Mouse (Mus musculus): ENCODE results near the gene Ralgapa2. TPM values are rescaled to one million over a fixed set of nuclear protein-coding genes. Genes with fewer than 3 reads are reported as not detected.
A peak's percentile ranks its signal among the peaks of the same experiment; 100 is the strongest.

Ralgapa2 gene
- polyA plus RNA-seq, 1 experiment from 2014 or later: 9.0 TPM

DNA sequence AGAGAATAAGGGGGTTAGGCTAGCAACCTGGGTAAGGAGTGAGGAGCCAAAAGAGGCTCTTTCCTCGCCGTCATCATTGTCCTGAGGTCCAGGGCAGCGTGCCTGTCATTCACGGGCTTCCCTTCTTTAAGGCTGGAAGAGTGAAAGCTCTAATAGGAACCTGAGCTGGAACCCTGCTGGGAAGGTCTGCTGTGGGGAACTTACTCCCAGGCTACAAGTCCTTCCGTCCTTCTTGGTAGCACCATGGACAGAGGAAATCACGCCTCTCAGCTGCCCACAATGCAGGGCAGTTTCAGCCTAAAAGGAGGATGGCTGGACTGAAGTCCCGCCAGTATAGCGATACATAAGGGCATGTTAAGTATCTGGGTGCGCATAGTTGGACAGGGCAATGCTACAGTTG is 285.7 kb downstream of the Ralgapa2 start:
- Histone ChIP-seq H3K36me3 (ENCODE audit: control insufficient read depth, insufficient read depth, low read length) (no peaks in the 10 kb centered on the region), H3K4me3 (ENCODE audit: low read depth, low read length) (no peak overlapping the region), H3K4me1 (ENCODE audit: control insufficient read depth, insufficient read depth, low read length) (peaks cover 15% of the 10 kb centered on the region), H3K27me3 (ENCODE audit: control insufficient read depth, insufficient read depth, low read length) (peaks cover 62% of the 10 kb centered on the region), H3K9ac (ENCODE audit: low read length) (no peak overlapping the region), H3K9me3 (ENCODE audit: control insufficient read depth, low read length) (no peaks in the 10 kb centered on the region), H3K4me2 (no peak overlapping the region; the same call in 1 of the 2 replicates), H3K27ac (ENCODE audit: low read depth, low read length) (no peak overlapping the region)
- DNase-seq (ENCODE audit: low spot score, missing footprints): peak; percentile 91
- 5% methylated on average over 9 of the region's 9 CpGs for WGBS
- no peak for ATAC-seq (ENCODE audit: low FRiP score)

DNA sequence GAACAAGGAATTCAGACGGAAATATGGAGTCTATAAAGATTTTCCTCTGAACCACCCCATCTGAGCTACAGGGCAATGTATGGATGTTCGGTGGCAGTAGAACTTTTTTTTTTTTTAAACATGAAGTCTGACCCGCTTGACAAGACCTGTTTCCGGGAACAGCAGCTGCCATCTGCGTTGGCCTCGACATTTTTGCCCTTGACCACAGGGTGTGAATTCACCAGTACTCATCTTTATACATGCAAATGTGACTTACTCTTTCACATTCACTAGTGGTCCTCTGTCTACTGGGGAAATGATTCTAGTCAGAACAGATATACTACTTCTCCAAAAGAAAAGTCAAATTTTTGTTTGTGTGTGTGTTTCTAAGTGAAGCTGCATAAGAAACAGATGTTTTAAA is 286.3 kb downstream of the Ralgapa2 start:
- ATAC-seq (ENCODE audit: low FRiP score) (no peak), DNase-seq (ENCODE audit: low spot score, missing footprints) (peak; percentile 92)
- Histone ChIP-seq H3K9ac (ENCODE audit: low read length) (no peak overlapping the region), H3K4me1 (ENCODE audit: control insufficient read depth, insufficient read depth, low read length) (peaks cover 21% of the 10 kb centered on the region), H3K4me3 (ENCODE audit: low read depth, low read length) (no peak overlapping the region), H3K27ac (ENCODE audit: low read depth, low read length) (no peak overlapping the region), H3K27me3 (ENCODE audit: control insufficient read depth, insufficient read depth, low read length) (peaks cover 62% of the 10 kb centered on the region), H3K36me3 (ENCODE audit: control insufficient read depth, insufficient read depth, low read length) (no peaks in the 10 kb centered on the region), H3K4me2 (peak overlapping the region; percentile 38; the same call in 1 of the 2 replicates), H3K9me3 (ENCODE audit: control insufficient read depth, low read length) (no peaks in the 10 kb centered on the region)
- 7% methylated on average over 6 of the region's 6 CpGs for WGBS

DNA sequence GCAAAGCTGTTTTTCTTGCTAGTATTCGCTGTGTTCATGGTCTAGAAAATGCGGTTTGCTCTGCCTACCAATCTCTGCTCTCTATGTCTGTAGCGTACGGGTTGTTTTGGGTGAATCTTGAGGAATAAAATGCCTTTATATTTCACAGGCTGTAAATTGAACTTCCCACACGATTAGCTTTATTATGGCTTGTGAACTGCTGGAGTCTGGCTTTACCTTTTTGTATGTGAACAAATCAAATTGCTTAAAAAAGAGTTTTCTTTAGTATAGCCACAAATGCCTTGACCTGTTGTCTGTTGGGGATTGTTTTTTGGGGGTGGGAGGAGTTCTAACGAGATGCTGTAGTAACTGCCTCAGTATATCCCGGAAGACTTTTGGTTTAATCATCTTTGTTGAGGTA is 288.0 kb downstream of the Ralgapa2 start:
- WGBS: 13% methylated on average over 7 of the region's 7 CpGs
- Histone ChIP-seq H3K27me3 (ENCODE audit: control insufficient read depth, insufficient read depth, low read length) (peaks cover 73% of the 10 kb centered on the region), H3K27ac (ENCODE audit: low read depth, low read length) (no peak overlapping the region), H3K9me3 (ENCODE audit: control insufficient read depth, low read length) (no peaks in the 10 kb centered on the region), H3K4me1 (ENCODE audit: control insufficient read depth, insufficient read depth, low read length) (peaks cover 34% of the 10 kb centered on the region), H3K4me3 (ENCODE audit: low read depth, low read length) (peak overlapping the region; percentile 66), H3K4me2 (peak overlapping the region; percentile 89), H3K36me3 (ENCODE audit: control insufficient read depth, insufficient read depth, low read length) (no peaks in the 10 kb centered on the region), H3K9ac (ENCODE audit: low read length) (peak overlapping the region; percentile 82)
- peak; percentile 92 for DNase-seq (ENCODE audit: low spot score, missing footprints)
- ATAC-seq (ENCODE audit: low FRiP score): no peak

DNA sequence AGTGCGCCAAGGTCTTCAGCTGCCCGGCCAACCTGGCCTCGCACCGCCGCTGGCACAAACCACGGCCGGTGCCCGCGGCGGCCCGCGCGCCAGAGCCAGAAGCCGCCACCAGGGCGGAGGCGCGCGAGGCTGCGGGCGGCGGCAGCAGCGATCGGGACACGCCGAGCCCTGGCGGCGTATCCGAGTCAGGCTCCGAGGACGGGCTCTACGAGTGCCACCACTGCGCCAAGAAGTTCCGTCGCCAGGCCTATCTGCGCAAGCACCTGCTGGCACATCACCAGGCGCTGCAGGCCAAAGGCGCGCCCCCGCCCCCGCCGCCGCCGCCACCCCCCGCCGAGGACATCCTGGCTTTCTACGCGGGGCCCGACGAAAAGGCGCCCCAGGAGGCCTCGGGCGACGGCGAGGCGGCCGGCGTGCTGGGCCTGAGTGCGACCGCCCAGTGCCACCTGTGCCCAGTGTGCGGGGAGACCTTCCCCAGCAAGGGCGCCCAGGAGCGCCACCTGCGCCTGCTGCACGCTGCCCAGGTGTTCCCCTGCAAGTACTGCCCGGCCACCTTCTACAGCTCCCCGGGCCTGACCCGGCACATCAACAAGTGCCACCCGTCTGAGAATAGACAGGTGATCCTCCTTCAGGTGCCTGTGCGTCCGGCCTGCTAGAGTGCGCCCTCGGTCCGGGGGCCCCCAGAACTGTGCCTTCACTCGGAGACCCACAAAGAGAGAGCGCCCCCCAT is 288.8 kb downstream of the Ralgapa2 start:
- no peak for ATAC-seq (ENCODE audit: low FRiP score)
- WGBS: under 1% methylated on average over 74 of the region's 75 CpGs

DNA sequence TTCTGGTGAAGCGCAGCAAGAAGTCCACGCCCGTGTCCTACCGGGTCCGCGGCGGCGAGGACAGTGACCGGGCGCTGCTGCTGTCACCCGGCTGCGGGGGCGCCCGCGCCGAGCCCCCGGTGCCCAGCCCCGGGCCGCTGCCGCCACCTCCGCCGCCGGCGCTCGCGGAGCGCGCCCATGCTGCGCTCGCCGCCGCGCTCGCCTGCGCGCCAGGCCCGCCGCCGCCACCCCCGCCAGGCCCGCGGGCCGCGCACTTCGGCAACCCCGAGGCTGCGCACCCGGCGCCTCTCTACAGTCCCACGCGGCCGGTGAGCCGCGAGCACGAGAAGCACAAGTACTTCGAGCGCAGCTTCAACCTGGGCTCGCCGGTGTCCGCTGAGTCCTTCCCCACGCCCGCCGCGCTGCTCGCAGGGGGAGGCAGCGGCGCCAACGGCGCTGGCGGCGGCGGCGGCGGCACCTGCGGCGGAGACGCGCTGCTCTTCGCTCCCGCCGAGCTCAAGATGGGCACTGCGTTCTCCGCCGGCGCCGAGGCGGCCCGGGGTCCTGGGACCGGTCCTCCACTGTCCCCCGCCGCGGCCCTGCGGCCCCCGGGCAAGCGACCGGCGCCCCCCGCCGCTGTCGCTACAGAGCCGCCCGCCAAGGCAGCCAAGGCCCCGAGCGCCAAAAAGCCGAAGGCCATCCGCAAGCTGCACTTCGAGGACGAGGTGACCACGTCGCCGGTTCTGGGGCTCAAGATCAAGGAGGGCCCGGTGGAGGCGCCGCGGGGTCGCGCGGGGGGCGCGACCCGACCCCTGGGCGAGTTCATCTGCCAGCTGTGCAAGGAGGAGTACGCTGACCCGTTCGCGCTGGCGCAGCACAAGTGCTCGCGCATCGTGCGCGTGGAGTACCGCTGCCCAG is 289.6 kb downstream of the Ralgapa2 start:
- peak overlapping the region; percentile 89 for H3K4me2 ChIP-seq
- H3K9ac ChIP-seq (ENCODE audit: low read length): peak overlapping the region; percentile 82
- under 1% methylated on average over 133 of the region's 133 CpGs for WGBS
- no peaks in the 10 kb centered on the region for H3K9me3 ChIP-seq (ENCODE audit: control insufficient read depth, low read length)
- peak overlapping the region; percentile 66 for H3K4me3 ChIP-seq (ENCODE audit: low read depth, low read length)
- H3K36me3 ChIP-seq (ENCODE audit: control insufficient read depth, insufficient read depth, low read length): no peaks in the 10 kb centered on the region
- peaks cover 67% of the 10 kb centered on the region for H3K27me3 ChIP-seq (ENCODE audit: control insufficient read depth, insufficient read depth, low read length)
- peak overlapping the region; percentile 94 for H3K27ac ChIP-seq (ENCODE audit: low read depth, low read length)
- peak; percentile 94 for DNase-seq (ENCODE audit: low spot score, missing footprints)
- ATAC-seq (ENCODE audit: low FRiP score): peak; percentile 0
- H3K4me1 ChIP-seq (ENCODE audit: control insufficient read depth, insufficient read depth, low read length): peaks cover 45% of the 10 kb centered on the region

More for the DNA sequence above, 288.8 kb downstream of the Ralgapa2 start:
- H3K9me3 ChIP-seq (ENCODE audit: control insufficient read depth, low read length): no peaks in the 10 kb centered on the region
- H3K4me3 ChIP-seq (ENCODE audit: low read depth, low read length): peak overlapping the region; percentile 66
- peak overlapping the region; percentile 82 for H3K9ac ChIP-seq (ENCODE audit: low read length)
- no peaks in the 10 kb centered on the region for H3K36me3 ChIP-seq (ENCODE audit: control insufficient read depth, insufficient read depth, low read length)
- peak overlapping the region; percentile 94 for H3K27ac ChIP-seq (ENCODE audit: low read depth, low read length)
- peaks cover 72% of the 10 kb centered on the region for H3K27me3 ChIP-seq (ENCODE audit: control insufficient read depth, insufficient read depth, low read length)
- peaks cover 38% of the 10 kb centered on the region for H3K4me1 ChIP-seq (ENCODE audit: control insufficient read depth, insufficient read depth, low read length)
- peak overlapping the region; percentile 89 for H3K4me2 ChIP-seq
- DNase-seq (ENCODE audit: low spot score, missing footprints): peak; percentile 94

DNA sequence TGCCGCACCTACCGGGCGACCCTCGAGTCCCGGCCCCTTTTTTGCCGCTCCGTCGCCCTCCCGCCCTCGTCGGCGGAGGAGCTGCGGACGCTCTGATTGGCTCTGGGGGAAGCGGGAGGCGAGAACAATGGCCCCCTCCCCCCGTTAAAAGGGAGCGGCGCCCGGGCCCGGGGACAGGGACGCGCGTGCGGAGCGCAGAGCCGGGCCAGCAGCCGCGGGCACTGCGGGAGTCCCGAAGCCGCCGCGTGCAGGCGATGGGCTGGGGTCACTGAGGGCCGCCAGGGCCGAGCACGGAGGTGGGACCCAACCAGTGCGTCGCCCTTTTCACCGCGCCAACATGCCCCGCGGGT is 290.2 kb downstream of the Ralgapa2 start:
- Histone ChIP-seq H3K27me3 (ENCODE audit: control insufficient read depth, insufficient read depth, low read length) (peaks cover 61% of the 10 kb centered on the region), H3K27ac (ENCODE audit: low read depth, low read length) (peak overlapping the region; percentile 94), H3K4me1 (ENCODE audit: control insufficient read depth, insufficient read depth, low read length) (peaks cover 49% of the 10 kb centered on the region), H3K4me2 (peak overlapping the region; percentile 89), H3K4me3 (ENCODE audit: low read depth, low read length) (peak overlapping the region; percentile 66), H3K9me3 (ENCODE audit: control insufficient read depth, low read length) (no peaks in the 10 kb centered on the region), H3K36me3 (ENCODE audit: control insufficient read depth, insufficient read depth, low read length) (no peaks in the 10 kb centered on the region), H3K9ac (ENCODE audit: low read length) (peak overlapping the region; percentile 82)
- ATAC-seq (ENCODE audit: low FRiP score) (peak; percentile 56), DNase-seq (ENCODE audit: low spot score, missing footprints) (peak; percentile 97)
- WGBS: 0% methylated on average over 33 of the region's 44 CpGs

DNA sequence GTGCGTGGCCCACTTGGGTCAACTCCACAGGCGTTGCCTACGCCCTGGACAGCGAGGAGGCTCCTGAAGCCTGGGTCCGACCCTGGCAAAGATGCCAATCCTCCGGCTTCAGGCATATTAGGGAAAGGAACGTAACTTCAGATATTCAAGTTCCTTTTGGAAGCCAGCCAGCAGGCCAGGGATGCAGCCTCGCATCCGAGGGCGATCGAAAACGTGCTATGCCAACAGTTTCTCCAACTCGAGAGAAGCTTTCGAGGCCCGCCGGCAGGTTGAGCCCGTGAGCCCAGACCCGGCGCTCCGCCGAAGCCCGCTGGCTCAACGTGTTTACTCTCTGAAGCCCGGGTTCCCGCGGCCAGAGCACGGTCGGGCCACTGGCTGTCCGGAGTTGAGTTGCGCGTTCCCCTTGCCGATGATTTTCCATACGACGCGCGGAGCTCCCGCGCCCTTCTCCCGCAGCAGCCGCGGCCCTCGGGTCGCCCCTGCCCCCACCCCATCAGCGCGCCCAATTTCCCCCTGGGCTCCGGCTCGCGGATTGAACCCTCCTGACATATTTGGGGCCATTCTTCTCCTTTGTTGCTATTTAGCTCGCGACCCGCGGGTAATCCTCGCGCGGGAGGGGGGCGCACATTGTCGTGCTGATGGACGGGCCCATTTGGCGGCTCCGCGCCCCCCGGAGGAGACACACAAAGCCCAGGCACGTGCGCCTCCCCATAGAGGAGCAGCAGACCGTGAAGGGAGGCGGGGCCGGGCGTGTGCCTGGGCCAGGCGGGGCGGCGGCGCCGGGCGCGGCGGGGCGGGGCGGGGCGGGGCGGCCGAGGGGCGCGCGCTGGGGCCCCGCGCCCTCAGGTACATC is 290.8 kb downstream of the Ralgapa2 start, which contains the start of gene Insm1:
Gene Insm1, plus strand, starts transcription at position 846 of the 853 bp plus-strand sequence.
- peak within 1 kb of the TSS; percentile 82 for H3K9ac ChIP-seq (ENCODE audit: low read length)
- DNase-seq (ENCODE audit: low spot score, missing footprints) (peak; percentile 97), ATAC-seq (ENCODE audit: low FRiP score) (peak; percentile 75)
- under 1% methylated on average over 75 of the region's 86 CpGs for WGBS
- peaks cover 56% of the 10 kb centered on the region for H3K27me3 ChIP-seq (ENCODE audit: control insufficient read depth, insufficient read depth, low read length)
- no peaks in the 10 kb centered on the region for H3K36me3 ChIP-seq (ENCODE audit: control insufficient read depth, insufficient read depth, low read length)
- no peaks in the 10 kb centered on the region for H3K9me3 ChIP-seq (ENCODE audit: control insufficient read depth, low read length)
- peak within 1 kb of the TSS; percentile 89 for H3K4me2 ChIP-seq
- peak within 1 kb of the TSS; percentile 94 for H3K27ac ChIP-seq (ENCODE audit: low read depth, low read length)
- H3K4me1 ChIP-seq (ENCODE audit: control insufficient read depth, insufficient read depth, low read length): peaks cover 50% of the 10 kb centered on the region
- H3K4me3 ChIP-seq (ENCODE audit: low read depth, low read length): peak within 1 kb of the TSS; percentile 66

DNA sequence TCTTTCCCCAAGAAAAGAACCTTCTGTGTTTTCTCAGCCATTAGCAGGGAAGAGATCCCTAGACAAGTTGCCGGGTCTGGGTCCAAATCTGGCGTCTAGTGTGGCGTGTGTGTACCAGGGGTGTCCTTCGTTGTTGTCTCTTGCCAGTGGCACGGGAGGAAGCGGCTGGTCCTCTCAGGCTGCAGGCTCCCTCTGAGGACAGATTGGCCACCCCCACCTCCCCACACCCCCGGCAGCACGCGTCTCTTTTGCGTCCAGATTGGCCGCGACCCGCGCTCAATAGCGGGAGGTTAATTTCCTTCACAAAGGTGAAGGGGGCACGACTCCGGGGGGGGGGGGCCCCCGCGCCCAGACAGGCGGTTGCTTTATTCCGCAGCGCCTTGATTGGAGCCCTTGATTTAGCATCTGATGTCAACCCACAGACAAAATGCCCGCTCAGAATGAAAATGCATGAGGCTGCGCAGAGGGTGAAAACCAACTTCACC is 291.5 kb downstream of the Ralgapa2 start:
- peak overlapping the region; percentile 66 for H3K4me3 ChIP-seq (ENCODE audit: low read depth, low read length)
- peaks cover 56% of the 10 kb centered on the region for H3K27me3 ChIP-seq (ENCODE audit: control insufficient read depth, insufficient read depth, low read length)
- H3K4me1 ChIP-seq (ENCODE audit: control insufficient read depth, insufficient read depth, low read length): peaks cover 56% of the 10 kb centered on the region
- H3K4me2 ChIP-seq: peak overlapping the region; percentile 89
- no peaks in the 10 kb centered on the region for H3K36me3 ChIP-seq (ENCODE audit: control insufficient read depth, insufficient read depth, low read length)
- H3K9ac ChIP-seq (ENCODE audit: low read length): peak overlapping the region; percentile 82
- under 1% methylated on average over 24 of the region's 24 CpGs for WGBS
- DNase-seq (ENCODE audit: low spot score, missing footprints) (peak; percentile 97), ATAC-seq (ENCODE audit: low FRiP score) (no peak)
- peak overlapping the region; percentile 94 for H3K27ac ChIP-seq (ENCODE audit: low read depth, low read length)
- no peaks in the 10 kb centered on the region for H3K9me3 ChIP-seq (ENCODE audit: control insufficient read depth, low read length)
